Comparison of ENCODE assay signal across 10 mouse cellular contexts in the genomic region with DNA sequence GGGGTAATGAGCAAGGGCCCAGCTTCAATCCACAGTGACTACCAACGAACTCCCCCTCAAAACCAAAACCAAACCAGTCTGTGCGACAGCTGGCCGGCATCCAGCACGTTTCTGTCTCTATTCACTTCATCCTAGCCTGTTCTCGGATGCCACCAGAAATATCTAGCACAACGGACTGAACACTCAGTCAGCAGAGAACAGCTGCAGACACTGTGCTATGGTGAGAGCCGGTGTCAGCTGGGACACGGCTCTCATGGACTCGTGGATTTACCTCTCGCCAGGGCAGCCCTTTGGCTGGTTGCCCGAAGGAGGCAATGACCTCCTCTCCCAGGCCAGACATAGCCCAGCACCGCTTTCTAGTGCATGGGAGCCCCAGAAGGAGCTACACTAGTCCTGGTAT.
DNase-seq lines count a peak whose midpoint lies in the region; ATAC-seq and TF ChIP-seq lines count a peak whose summit lies in the region.
"Had no signal": no experiment of that assay in that cellular context is flagged by ENCODE, and none has a peak within 500 bp of the region (broad histone marks: within the 10 kb centered on the region; RNA-seq: fewer than 3 reads in every experiment).

No protein-coding gene starts in this region.

- H3K36me3 ChIP-seq in liver, adult 2 months (ENCODE audit: control insufficient read depth, insufficient read depth, low read length), result no peaks in the 10 kb centered on the region
- H3K36me3 ChIP-seq in kidney, embryonic 16.5 days (ENCODE audit: insufficient read depth, low read length), result no peaks in the 10 kb centered on the region
- no peaks in the 10 kb centered on the region; the same call in 1 of the 2 replicates for H3K36me3 ChIP-seq in liver, postnatal 0 days (replicated peaks; ENCODE audit: insufficient read depth, low read length)

- no peak for TF ChIP-seq POLR2A in liver, adult 2 months (IDR thresholded peaks at IDR 0.05; ENCODE audit: extremely low read depth, insufficient read depth, low read length)

- H3K4me1 ChIP-seq in liver, adult 2 months (ENCODE audit: control insufficient read depth, insufficient read depth, low read length), result peaks cover 51% of the 10 kb centered on the region
- H3K4me1 ChIP-seq in kidney, embryonic 16.5 days (ENCODE audit: insufficient read depth, low read length), result peaks cover 54% of the 10 kb centered on the region
- H3K4me1 ChIP-seq in liver, postnatal 0 days (ENCODE audit: insufficient read depth), result peaks cover 42% of the 10 kb centered on the region

- TF ChIP-seq EP300 in liver, postnatal 0 days (IDR thresholded peaks at IDR 0.05; ENCODE audit: low read depth), result no peak

- H3K4me3 ChIP-seq in liver, adult 2 months (ENCODE audit: insufficient read depth, low read depth, low read length), result no peak overlapping the region
- H3K4me3 ChIP-seq in gastrocnemius, adult 2 months, result 0 out of 2 replicates have a peak overlapping the region, but pooled peaks have one; percentile 23
- no peak overlapping the region for H3K4me3 ChIP-seq in kidney, embryonic 16.5 days (ENCODE audit: low read length)
- H3K4me3 ChIP-seq in liver, postnatal 0 days (ENCODE audit: low read depth, low read length), result no peak overlapping the region
- H3K4me3 ChIP-seq: erythroblast, embryonic 14.5 days; megakaryocyte, embryonic 14.5 days had no signal

- peak; percentile 81 for DNase-seq in liver, adult 2 months (ENCODE audit: extremely low read depth, low read depth, low spot score)
- DNase-seq in liver, result no peak
- DNase-seq in gastrocnemius, adult 2 months, result peak; percentile 84
- peak; percentile 72 for DNase-seq in liver, postnatal 0 days
- DNase-seq in c-Kit-positive CD71-positive TER-119-positive erythroid progenitor cells, embryonic 14.5 days (ENCODE audit: low spot score), result no peak

- peak overlapping the region; percentile 27 for H3K27ac ChIP-seq in liver, adult 2 months (replicated peaks; ENCODE audit: insufficient read depth, low read depth, low read length)
- peak overlapping the region; percentile 51 for H3K27ac ChIP-seq in gastrocnemius, adult 2 months
- H3K27ac ChIP-seq in kidney, embryonic 16.5 days (ENCODE audit: low read length), result peak overlapping the region; percentile 81; the same call in 1 of the 2 replicates
- H3K27ac ChIP-seq in liver, postnatal 0 days (ENCODE audit: low read depth), result peak overlapping the region; percentile 69

- no peak overlapping the region for H3K4me2 ChIP-seq in kidney, embryonic 16.5 days (replicated peaks; ENCODE audit: low read depth, low read length)
- peak overlapping the region; percentile 29; the same call in 1 of the 2 replicates for H3K4me2 ChIP-seq in liver, postnatal 0 days (ENCODE audit: low read depth, low read length)

- intact Hi-C loops in gastrocnemius, adult 2 months (cut with DNase I), result loop anchor here (5.0 kb wide), 2 partner anchors 85 to 195 kb away; a partner anchor contains a TSS

- 0 out of 2 replicates have a peak, but pooled peaks cover 1% of the 10 kb centered on the region for H3K9me3 ChIP-seq in kidney, embryonic 16.5 days (ENCODE audit: low read length)
- 0 out of 2 replicates have a peak, but pooled peaks cover 2% of the 10 kb centered on the region for H3K9me3 ChIP-seq in liver, postnatal 0 days (ENCODE audit: low read length)

- no peak overlapping the region; the same call in 1 of the 2 replicates for H3K9ac ChIP-seq in liver, adult 2 months (ENCODE audit: low read depth, low read length)
- no peak overlapping the region for H3K9ac ChIP-seq in kidney, embryonic 16.5 days (replicated peaks; ENCODE audit: low read length)
- 0 out of 2 replicates have a peak overlapping the region, but pooled peaks have one; percentile 11 for H3K9ac ChIP-seq in liver, postnatal 0 days (replicated peaks)

- no peak for TF ChIP-seq CTCF in liver, adult 2 months (IDR thresholded peaks at IDR 0.05; ENCODE audit: low read depth, low read length)
- TF ChIP-seq CTCF in gastrocnemius, adult 2 months (IDR thresholded peaks at IDR 0.05), result no peak
- no peak for TF ChIP-seq CTCF in liver, postnatal 0 days (IDR thresholded peaks at IDR 0.05; ENCODE audit: low read depth)

- WGBS in liver, adult 2 months, result 13% methylated on average over 12 of the region's 12 CpGs
- 44% methylated on average over 12 of the region's 12 CpGs for WGBS in kidney, embryonic 16.5 days
- WGBS in liver, postnatal 0 days (ENCODE audit: insufficient replicate concordance), result 61% methylated on average over 12 of the region's 12 CpGs

- ATAC-seq in kidney, embryonic 16.5 days (ENCODE audit: low FRiP score, low TSS enrichment), result 0 out of 2 replicates have a peak, but pooled peaks have one; percentile 25
- peak; percentile 37; the same call in 1 of the 2 replicates for ATAC-seq in liver, postnatal 0 days
- ATAC-seq in CD4-positive, CD25-positive, alpha-beta regulatory T cell, adult 4 months, result no peak
- ATAC-seq in cerebellum, adult (ENCODE audit: insufficient number of reproducible peaks, low FRiP score, low TSS enrichment), result no peak

- H3K27me3 ChIP-seq in liver, adult 2 months (ENCODE audit: control insufficient read depth, insufficient read depth, low read length), result no peaks in the 10 kb centered on the region
- H3K27me3 ChIP-seq in kidney, embryonic 16.5 days (ENCODE audit: insufficient read depth, low read length), result no peaks in the 10 kb centered on the region
- no peaks in the 10 kb centered on the region for H3K27me3 ChIP-seq in liver, postnatal 0 days (ENCODE audit: insufficient read depth, low read length)
- H3K27me3 ChIP-seq: megakaryocyte, embryonic 14.5 days had no signal

- peaks cover 28% of the 10 kb centered on the region for H3K79me2 ChIP-seq in liver, adult 2 months (ENCODE audit: control insufficient read depth, insufficient read depth, low read length)

Comparison
In these comparisons a context has a peak if more than half of its experiments do, and no peak if none do; other contexts are left out.
1. DNase-seq: peak in liver, adult 2 months (single experiment), gastrocnemius, adult 2 months (single experiment) and liver, postnatal 0 days (single experiment); none in liver (single experiment) and c-Kit-positive CD71-positive TER-119-positive erythroid progenitor cells, embryonic 14.5 days (single experiment).
2. H3K27ac ChIP-seq: peak in every context shown above with its lines; median percentile 81 in kidney, embryonic 16.5 days; 69 in liver, postnatal 0 days; 51 in gastrocnemius, adult 2 months; 27 in liver, adult 2 months.
3. ATAC-seq: peak in kidney, embryonic 16.5 days (single experiment) and liver, postnatal 0 days (single experiment); none in CD4-positive, CD25-positive, alpha-beta regulatory T cell, adult 4 months (single experiment) and cerebellum, adult (single experiment).